Mouse (Mus musculus) heart, adult 2 months (tissue): ENCODE results near the gene Dpagt1. TPM values are rescaled to one million over a fixed set of nuclear protein-coding genes. Genes with fewer than 3 reads are reported as not detected.

Source experiments
- DNase-seq, 2 experiments: peaks; one replicate each; pipeline ENCODE4 v3.0.0; 2021
- H3K27ac ChIP-seq: fragments of 200-600 bp; 2 replicates; pipeline ENCODE4 v1.8.1; 2022
- H3K27me3 ChIP-seq: fragments of 200-500 bp; 2 replicates; pipeline ENCODE4 v1.6.1; 2012; ENCODE audit warnings: mild to moderate bottlenecking, low read length, inconsistent platforms, mixed read lengths; ENCODE audit not compliant: control insufficient read depth, insufficient read depth
- H3K36me3 ChIP-seq: fragments of 200-500 bp; 2 replicates; pipeline ENCODE4 v1.6.1; 2012; ENCODE audit warnings: low read length, inconsistent platforms; ENCODE audit not compliant: control insufficient read depth, insufficient read depth
- H3K4me1 ChIP-seq: fragments of 200-500 bp; 2 replicates; pipeline ENCODE4 v1.6.1; 2011; ENCODE audit warnings: low read length; ENCODE audit not compliant: control insufficient read depth, insufficient read depth
- H3K4me3 ChIP-seq: fragments of 200-600 bp; 2 replicates; pipeline ENCODE4 v1.8.1; 2022
- H3K79me2 ChIP-seq: fragments of 200-500 bp; replicated peaks from 2 replicates; pipeline ENCODE4 v1.6.1; 2012; ENCODE audit warnings: mild to moderate bottlenecking, inconsistent platforms, low read length, moderate library complexity, mixed read lengths; ENCODE audit not compliant: control insufficient read depth, insufficient read depth
- H3K9ac ChIP-seq: fragments of 200-500 bp; 2 replicates; pipeline ENCODE4 v1.6.1; 2012; ENCODE audit warnings: low read depth, mild to moderate bottlenecking, control low read depth, inconsistent platforms, low read length, mixed read lengths
- CTCF ChIP-seq: fragments of 200-600 bp; IDR thresholded peaks from 2 replicates; pipeline ENCODE4 v1.8.1; 2022; ENCODE audit warnings: antibody characterized with exemption, mild to moderate bottlenecking, moderate library complexity
- EP300 ChIP-seq: fragments of 200-500 bp; IDR thresholded peaks from 2 replicates; pipeline ENCODE4 v1.6.1; 2011; ENCODE audit warnings: low read depth, low read length, control low read depth; ENCODE audit not compliant: insufficient read depth
- POLR2A ChIP-seq: fragments of 200-500 bp; IDR thresholded peaks from 2 replicates; pipeline ENCODE4 v1.6.1; 2011; ENCODE audit warnings: mild to moderate bottlenecking, low read depth, low read length, control low read depth; ENCODE audit not compliant: insufficient read depth
- WGBS: fragments of 180-500 bp; shearing (Covaris S2); methylation state at CpG from one replicate; pipeline ENCODE4 v1.1.7; 2018; 5-methylcytosine and 5-hydroxymethylcytosine counted together
- intact Hi-C: fragments of 180-260 bp; cut with DNase I; formaldehyde crosslinking; loops from one replicate; pipeline ENCODE4 v1.15.1; 2025
- polyA plus RNA-seq: library from polyadenylated mRNA; depleted of rRNA; stranded (reverse); fragments of >200 nt; gene quantifications from 2 replicates; pipeline ENCODE4 v1.2.3, GENCODE M21; 2012
- total RNA-seq, 2 experiments: library from RNA; stranded (reverse); gene quantifications; 2 replicates each; pipeline ENCODE4 v1.2.3; 2021

Gene Dpagt1
- total and polyA plus RNA-seq, 3 experiments: 18.9 to 34.3 (median 20.6) TPM

DNA sequence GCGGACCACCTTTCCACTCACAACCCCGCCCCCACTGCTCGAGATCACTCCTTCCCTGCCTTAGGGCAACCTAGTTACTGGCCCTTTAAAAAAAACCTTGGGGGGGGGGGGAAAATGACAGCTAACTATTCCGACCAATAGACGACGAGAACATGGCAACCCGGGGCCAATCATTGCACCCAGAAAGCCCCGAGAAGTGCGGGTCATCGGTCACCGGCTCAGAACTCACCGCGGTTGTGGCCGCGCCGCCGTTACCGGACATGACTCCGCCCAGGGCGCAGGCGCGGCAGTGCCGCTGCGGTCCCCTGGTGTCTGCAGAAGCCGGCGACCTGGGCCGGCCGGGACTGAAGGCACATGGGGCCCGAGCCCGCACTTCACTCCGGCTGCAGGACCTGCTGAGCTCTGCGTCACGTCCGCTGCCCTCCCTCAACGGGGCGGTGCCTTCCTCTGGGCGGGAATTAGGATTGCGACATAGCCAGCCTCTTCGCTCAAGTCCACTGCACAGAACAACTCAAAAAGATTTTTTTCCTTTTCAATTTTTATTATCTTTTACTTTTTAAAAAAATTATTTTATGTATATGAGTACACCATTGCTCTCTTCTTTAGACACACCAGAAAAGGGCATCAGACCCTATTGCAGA lies 18.1 kb downstream of the Dpagt1 start, which contains the start of gene Hmbs:
Gene Hmbs (minus strand): TSS at position 448 of the 641 bp plus-strand sequence.
- peak within 1 kb of the TSS; percentile 97 for H3K4me3 ChIP-seq
- peaks cover 3% of the 10 kb centered on the region for H3K4me1 ChIP-seq
- intact Hi-C loops: loop anchor here (5.0 kb wide), 2 partner anchors 37 to 97 kb away; partner anchors contain the start of gene Hinfp
- TF ChIP-seq CTCF (no peak), EP300 (0 out of 2 replicates have a peak, but pooled peaks have one; percentile 61), POLR2A (peak; percentile 69)
- peak within 1 kb of the TSS; percentile 85 for H3K9ac ChIP-seq
- H3K27me3 ChIP-seq: no peaks in the 10 kb centered on the region
- no peaks in the 10 kb centered on the region for H3K79me2 ChIP-seq
- under 1% methylated on average over 39 of the region's 39 CpGs for WGBS
- DNase-seq: peak; percentile 96 to 97
- H3K27ac ChIP-seq: peak within 1 kb of the TSS; percentile 100
- no peaks in the 10 kb centered on the region for H3K36me3 ChIP-seq

DNA sequence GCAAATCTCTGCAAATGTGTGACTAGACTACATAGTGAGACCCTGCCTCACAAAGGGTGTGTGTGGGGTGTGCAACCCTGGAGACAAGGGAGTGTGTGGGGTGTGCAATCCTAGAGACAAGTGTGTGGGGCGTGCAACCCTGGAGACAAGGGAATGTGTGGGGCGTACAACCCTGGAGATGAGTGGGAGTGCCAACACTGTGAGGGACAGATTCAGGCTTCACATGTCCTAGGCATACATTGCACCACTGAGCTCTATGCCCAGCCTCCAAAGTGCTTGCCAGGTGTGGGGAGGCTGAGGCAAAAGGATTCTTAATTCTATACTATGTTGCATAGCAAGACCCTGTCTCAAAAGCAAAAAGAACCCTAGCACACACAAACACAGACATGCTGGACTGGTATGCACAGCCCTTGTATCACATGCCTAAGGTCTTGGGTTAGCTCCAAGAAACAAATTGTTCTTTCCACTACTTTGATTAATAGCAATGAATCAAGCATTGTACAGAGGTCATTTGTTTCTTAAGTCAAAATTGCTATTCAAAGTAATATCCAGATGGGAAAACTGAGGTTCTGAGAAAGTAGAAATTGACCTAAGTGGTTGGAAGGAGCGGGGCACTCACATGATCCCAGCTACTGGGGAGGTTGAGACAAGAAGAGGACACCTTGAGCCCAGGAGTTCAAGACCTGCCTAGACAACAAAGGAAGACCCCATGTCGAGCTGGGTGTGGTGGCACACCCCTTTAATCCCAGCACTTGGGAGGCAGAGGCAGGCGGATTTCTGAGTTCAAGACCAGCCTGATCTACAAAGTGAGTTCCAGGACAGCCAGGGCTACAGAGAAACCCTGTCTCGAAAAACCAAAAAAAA lies 20.0 kb downstream of the Dpagt1 start:
- TF ChIP-seq POLR2A (no peak), EP300 (no peak), CTCF (no peak)
- no peaks in the 10 kb centered on the region for H3K79me2 ChIP-seq
- H3K4me3 ChIP-seq: no peak overlapping the region
- H3K4me1 ChIP-seq: peaks cover 3% of the 10 kb centered on the region
- no peaks in the 10 kb centered on the region for H3K27me3 ChIP-seq
- DNase-seq: no peak
- H3K36me3 ChIP-seq: no peaks in the 10 kb centered on the region
- H3K9ac ChIP-seq: no peak overlapping the region
- no peak overlapping the region for H3K27ac ChIP-seq
- intact Hi-C loops: no loop called here
- 85% methylated on average over 6 of the region's 6 CpGs for WGBS

DNA sequence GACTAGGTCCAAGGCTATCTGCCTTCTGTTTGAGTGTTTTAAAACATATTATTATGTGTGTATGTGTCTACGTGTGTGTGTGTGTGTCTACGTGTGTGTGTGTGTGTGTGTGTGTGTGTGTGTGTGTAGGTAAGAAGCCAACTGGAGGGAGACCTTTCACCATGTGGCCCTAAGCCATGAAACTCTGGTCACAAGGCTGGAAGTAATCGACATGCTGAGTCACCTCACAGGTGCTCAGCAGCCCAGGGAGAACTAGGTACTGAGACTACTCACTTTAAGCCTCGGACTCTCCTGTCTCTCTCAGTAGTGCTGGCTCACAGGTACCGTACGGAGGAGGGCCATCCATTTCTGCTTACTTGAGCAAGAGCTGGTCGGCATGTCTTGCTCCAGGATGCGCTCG lies 21.3 kb downstream of the Dpagt1 start:
- peaks cover 3% of the 10 kb centered on the region for H3K4me1 ChIP-seq
- H3K27me3 ChIP-seq: no peaks in the 10 kb centered on the region
- no peak overlapping the region for H3K9ac ChIP-seq
- no peak for DNase-seq
- 92% methylated on average over 9 of the region's 9 CpGs for WGBS
- intact Hi-C loops: no loop called here
- no peak overlapping the region for H3K4me3 ChIP-seq
- no peaks in the 10 kb centered on the region for H3K79me2 ChIP-seq
- no peaks in the 10 kb centered on the region for H3K36me3 ChIP-seq
- no peak overlapping the region for H3K27ac ChIP-seq
- TF ChIP-seq CTCF (no peak), EP300 (no peak), POLR2A (no peak)

DNA sequence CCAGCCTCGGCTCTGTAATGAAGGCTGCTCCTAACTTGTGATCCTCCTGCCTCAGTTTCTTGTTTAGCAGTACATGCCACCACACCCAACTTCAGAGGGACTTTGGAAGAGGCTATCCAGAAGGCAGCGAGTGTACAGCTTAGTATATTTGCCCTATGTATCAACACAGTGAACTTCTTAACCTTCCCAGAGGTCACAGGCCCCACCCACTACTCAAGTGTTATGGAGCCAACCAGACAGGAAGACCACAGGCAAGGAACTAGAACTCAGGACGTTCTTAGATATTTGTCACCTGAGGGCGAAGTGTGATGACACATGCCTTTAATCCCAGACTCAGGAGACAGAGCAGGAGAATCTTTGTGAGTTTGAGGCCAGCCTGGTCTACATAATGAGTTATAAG lies 21.8 kb downstream of the Dpagt1 start:
- Histone ChIP-seq H3K36me3 (no peaks in the 10 kb centered on the region), H3K4me1 (peaks cover 3% of the 10 kb centered on the region), H3K27ac (no peak overlapping the region), H3K4me3 (no peak overlapping the region), H3K79me2 (no peaks in the 10 kb centered on the region), H3K9ac (no peak overlapping the region), H3K27me3 (no peaks in the 10 kb centered on the region)
- 80% methylated on average over 4 of the region's 4 CpGs for WGBS
- TF ChIP-seq CTCF (no peak), EP300 (no peak), POLR2A (no peak)
- DNase-seq: no peak
- intact Hi-C loops: no loop called here

DNA sequence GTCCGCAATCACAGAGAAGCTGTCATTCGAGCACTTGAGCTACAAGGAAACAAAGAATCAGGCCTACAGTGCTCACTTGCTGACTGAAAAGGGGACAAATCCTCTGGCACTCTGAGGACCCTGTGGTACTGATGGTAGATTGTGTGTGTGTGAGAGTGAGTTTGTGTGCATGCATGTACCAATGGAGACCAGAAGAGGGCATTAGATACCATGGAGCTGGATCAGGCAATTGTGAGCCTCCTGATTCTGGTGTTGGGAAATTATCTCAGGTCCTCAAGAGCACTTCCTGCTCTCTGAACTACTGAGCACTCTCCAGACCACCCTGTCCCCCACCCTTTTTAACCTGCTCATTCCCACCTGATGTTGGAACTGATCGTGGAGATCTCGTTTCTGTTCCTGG lies 22.7 kb downstream of the Dpagt1 start:
- Histone ChIP-seq H3K4me1 (no peaks in the 10 kb centered on the region), H3K27me3 (no peaks in the 10 kb centered on the region), H3K9ac (no peak overlapping the region), H3K36me3 (no peaks in the 10 kb centered on the region), H3K27ac (no peak overlapping the region), H3K79me2 (no peaks in the 10 kb centered on the region), H3K4me3 (no peak overlapping the region)
- intact Hi-C loops: no loop called here
- 99% methylated on average over 4 of the region's 4 CpGs for WGBS
- no peak for DNase-seq
- TF ChIP-seq CTCF: peak; percentile 30
- no peak for TF ChIP-seq POLR2A
- TF ChIP-seq EP300: no peak

DNA sequence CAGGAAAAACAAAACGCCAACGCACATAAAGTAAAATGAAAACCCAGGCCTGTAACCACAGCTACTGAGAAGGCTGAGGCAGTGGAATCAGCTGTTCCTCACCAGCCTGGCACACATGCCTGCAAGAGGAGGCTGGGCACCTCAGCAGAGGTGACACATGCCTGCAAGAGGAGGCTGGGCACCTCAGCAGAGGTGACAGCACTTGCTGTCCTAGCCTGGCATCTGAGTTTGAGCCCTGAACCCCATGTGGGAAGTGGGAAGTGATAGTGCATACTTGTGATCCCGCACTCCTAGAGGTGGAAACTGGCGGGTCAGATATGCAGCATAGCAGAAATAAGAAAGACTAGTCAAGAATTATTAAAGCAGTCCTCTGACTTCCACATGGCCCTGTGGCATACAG lies 25.6 kb downstream of the Dpagt1 start:
- TF ChIP-seq POLR2A (no peak), EP300 (no peak), CTCF (no peak)
- H3K9ac ChIP-seq: no peak overlapping the region
- no peaks in the 10 kb centered on the region for H3K4me1 ChIP-seq
- no peaks in the 10 kb centered on the region for H3K27me3 ChIP-seq
- 95% methylated on average over 4 of the region's 4 CpGs for WGBS
- no peak overlapping the region for H3K4me3 ChIP-seq
- no peak overlapping the region for H3K27ac ChIP-seq
- DNase-seq: no peak
- intact Hi-C loops: no loop called here
- no peaks in the 10 kb centered on the region for H3K79me2 ChIP-seq
- H3K36me3 ChIP-seq: no peaks in the 10 kb centered on the region
